Mouse (Mus musculus) hindbrain, embryonic 16.5 days (tissue): ENCODE measurements around the gene Tmcc1. TPM values are rescaled to one million over a fixed set of nuclear protein-coding genes. Genes with fewer than 3 reads are reported as not detected.
"Not testable (repeated sequence)": the region's sequence is repeated elsewhere in the genome, so short reads cannot be mapped to it uniquely, and the experiment has no call there.

Experiments used
- ATAC-seq: fragments of 200-750 bp; cut with Nextera tagmentation; 2 replicates; pipeline ENCODE4 v1.8.0; 2017; ENCODE audit warnings: moderate TSS enrichment, moderate library complexity
- H3K27ac ChIP-seq: fragments of 300-500 bp; sonication (generic); 2 replicates; pipeline ENCODE4 v1.5.1; 2014; ENCODE audit warnings: low read depth, mild to moderate bottlenecking, control low read depth, low read length, moderate library complexity
- H3K27me3 ChIP-seq: fragments of 300-500 bp; sonication (generic); replicated peaks from 2 replicates; pipeline ENCODE4 v1.6.1; 2014; ENCODE audit warnings: low read length; ENCODE audit not compliant: control insufficient read depth, insufficient read depth
- H3K36me3 ChIP-seq: fragments of 300-500 bp; sonication (generic); 2 replicates; pipeline ENCODE4 v1.6.1; 2014; ENCODE audit warnings: mild to moderate bottlenecking, low read length, moderate library complexity, mixed read lengths; ENCODE audit not compliant: control insufficient read depth, insufficient read depth
- H3K4me1 ChIP-seq: fragments of 300-500 bp; sonication (generic); 2 replicates; pipeline ENCODE4 v1.6.1; 2014; ENCODE audit warnings: low read depth, low read length; ENCODE audit not compliant: control insufficient read depth, insufficient read depth
- H3K4me2 ChIP-seq: fragments of 300-500 bp; sonication (generic); 2 replicates; pipeline ENCODE4 v1.6.1; 2014; ENCODE audit warnings: mild to moderate bottlenecking, low read length, control low read depth, moderate library complexity
- H3K4me3 ChIP-seq: fragments of 300-500 bp; sonication (generic); 2 replicates; pipeline ENCODE4 v1.5.1; 2014; ENCODE audit warnings: mild to moderate bottlenecking, low read length, control low read depth, moderate library complexity
- H3K9ac ChIP-seq: fragments of 300-500 bp; sonication (generic); 2 replicates; pipeline ENCODE4 v1.6.1; 2014; ENCODE audit warnings: low read depth, mild to moderate bottlenecking, control low read depth, low read length, moderate library complexity
- H3K9me3 ChIP-seq: fragments of 300-500 bp; sonication (generic); 2 replicates; pipeline ENCODE4 v1.6.1; 2014; ENCODE audit warnings: mild to moderate bottlenecking, low read length, moderate library complexity; ENCODE audit not compliant: control insufficient read depth
- WGBS: fragments of 180-500 bp; shearing (Covaris S2); extraction: QIAGEN DNeasy Blood & Tissue Kit; methylation state at CpG from one replicate; pipeline ENCODE4 v1.1.7; 2014; 5-methylcytosine and 5-hydroxymethylcytosine counted together
- polyA plus RNA-seq: library from polyadenylated mRNA; unstranded; fragments of >200 nt; fragmentation: Nextera tagmentation; extraction: Ambion mirVana; gene quantifications from 2 replicates; pipeline ENCODE4 v1.2.1, GENCODE M21; 2015

The Tmcc1 gene
- polyA plus RNA-seq, 1 experiment from 2014 or later: 23.4 TPM

DNA sequence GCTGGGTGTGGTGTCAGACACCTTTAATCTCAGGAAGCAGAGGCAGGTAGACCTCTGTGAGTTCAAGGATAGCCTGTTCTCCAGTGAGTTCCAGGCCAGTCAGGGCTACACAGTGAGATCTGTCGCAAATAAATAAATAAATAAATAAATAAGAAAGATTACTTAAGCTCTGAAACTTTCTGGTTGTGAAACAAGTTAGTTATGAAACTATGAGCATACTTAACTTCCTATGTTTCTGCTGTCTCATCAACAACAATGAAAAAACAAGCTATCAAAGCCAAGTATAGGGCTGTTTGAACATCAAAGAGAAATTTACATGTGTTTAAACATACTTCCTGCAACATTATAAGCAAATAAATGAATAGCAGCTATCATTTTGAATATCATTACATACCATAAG lies 61.5 kb downstream of the Tmcc1 start:
- no peaks in the 10 kb centered on the region for H3K4me1 ChIP-seq
- 85% methylated on average over 1 of the region's 1 CpGs for WGBS
- no peak overlapping the region for H3K4me3 ChIP-seq
- no peaks in the 10 kb centered on the region for H3K27me3 ChIP-seq
- no peak overlapping the region for H3K27ac ChIP-seq
- H3K9ac ChIP-seq: no peak overlapping the region
- no peaks in the 10 kb centered on the region for H3K36me3 ChIP-seq
- H3K4me2 ChIP-seq: no peak overlapping the region
- ATAC-seq: no peak
- no peaks in the 10 kb centered on the region for H3K9me3 ChIP-seq

DNA sequence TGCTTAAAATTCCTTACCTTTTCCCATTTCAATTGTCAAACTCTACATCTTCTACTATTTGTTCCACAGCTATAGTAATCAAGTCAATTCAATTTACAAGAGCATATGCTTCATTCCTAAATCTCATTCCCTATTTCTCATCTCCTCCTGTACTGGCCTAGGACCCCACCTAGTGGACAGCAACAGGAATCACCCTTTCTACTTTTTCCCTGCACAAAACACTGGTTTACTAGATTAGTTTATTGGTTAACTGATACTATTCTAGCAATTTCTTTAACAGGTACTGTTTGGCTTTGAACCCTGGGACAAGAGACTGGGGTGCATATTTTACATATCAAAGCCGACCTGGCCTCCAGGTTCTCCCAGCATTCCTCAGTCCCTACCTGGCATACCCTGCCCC lies 64.6 kb downstream of the Tmcc1 start:
- no peaks in the 10 kb centered on the region for H3K36me3 ChIP-seq
- 0% methylated on average over 1 of the region's 1 CpGs for WGBS

GRCm38 (mm10) chr6:116127918-116128443 lies 65.3 kb downstream of the Tmcc1 start:
- no peaks in the 10 kb centered on the region for H3K9me3 ChIP-seq
- no peak overlapping the region for H3K9ac ChIP-seq
- H3K4me2 ChIP-seq: no peak overlapping the region
- no peak overlapping the region for H3K4me3 ChIP-seq
- no peak for ATAC-seq
- no peaks in the 10 kb centered on the region for H3K27me3 ChIP-seq
- H3K27ac ChIP-seq: no peak overlapping the region
- H3K36me3 ChIP-seq: no peaks in the 10 kb centered on the region
- no peaks in the 10 kb centered on the region for H3K4me1 ChIP-seq

More for the DNA sequence above, 64.6 kb downstream of the Tmcc1 start:
- Histone ChIP-seq H3K4me3 (no peak overlapping the region), H3K27me3 (no peaks in the 10 kb centered on the region), H3K4me2 (no peak overlapping the region), H3K9ac (no peak overlapping the region), H3K4me1 (no peaks in the 10 kb centered on the region), H3K27ac (no peak overlapping the region), H3K9me3 (no peaks in the 10 kb centered on the region)
- ATAC-seq: no peak

GRCm38 (mm10) chr6:116126577-116126976 lies 66.7 kb downstream of the Tmcc1 start:
- no peaks in the 10 kb centered on the region for H3K36me3 ChIP-seq
- no peak for ATAC-seq
- no peak overlapping the region for H3K27ac ChIP-seq
- no peak overlapping the region for H3K4me3 ChIP-seq
- no peaks in the 10 kb centered on the region for H3K27me3 ChIP-seq
- H3K4me1 ChIP-seq: no peaks in the 10 kb centered on the region
- H3K9ac ChIP-seq: no peak overlapping the region
- H3K4me2 ChIP-seq: no peak overlapping the region
- H3K9me3 ChIP-seq: no peaks in the 10 kb centered on the region

GRCm38 (mm10) chr6:116122881-116123280 lies 70.4 kb downstream of the Tmcc1 start:
- Histone ChIP-seq H3K9ac (no peak overlapping the region), H3K4me2 (no peak overlapping the region), H3K27ac (no peak overlapping the region), H3K36me3 (no peaks in the 10 kb centered on the region), H3K27me3 (no peaks in the 10 kb centered on the region), H3K4me1 (no peaks in the 10 kb centered on the region), H3K4me3 (no peak overlapping the region), H3K9me3 (no peaks in the 10 kb centered on the region)
- ATAC-seq: no peak
- WGBS: 78% methylated on average over 1 of the region's 1 CpGs

GRCm38 (mm10) chr6:116119669-116120068 lies 73.6 kb downstream of the Tmcc1 start:
- ATAC-seq: no peak
- H3K4me1 ChIP-seq: no peaks in the 10 kb centered on the region
- WGBS: 58% methylated on average over 4 of the region's 4 CpGs

DNA sequence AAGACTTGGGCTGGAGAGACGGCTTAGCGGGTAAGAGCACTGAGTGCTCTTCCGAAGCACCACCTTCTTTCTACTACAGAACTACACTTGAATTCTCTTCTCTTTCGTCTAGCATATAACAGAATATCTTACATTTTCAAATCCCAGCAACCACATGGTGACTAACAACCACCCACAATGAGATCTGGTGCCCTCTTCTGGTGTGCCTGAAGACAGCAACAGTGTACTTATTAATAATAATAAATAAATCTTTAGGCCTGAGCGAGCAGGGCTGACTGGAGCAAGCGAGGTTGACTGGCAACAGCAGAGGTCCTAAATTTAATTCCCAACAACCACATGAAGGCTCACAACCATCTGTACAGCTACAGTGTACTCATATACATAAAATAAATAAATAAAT lies 76.7 kb downstream of the Tmcc1 start:
- not testable (repeated sequence) for H3K27me3 ChIP-seq, H3K9me3 ChIP-seq, H3K9ac ChIP-seq, H3K27ac ChIP-seq, H3K4me1 ChIP-seq, H3K36me3 ChIP-seq, H3K4me2 ChIP-seq, ATAC-seq, H3K4me3 ChIP-seq
- WGBS: 92% methylated on average over 6 of the region's 6 CpGs

More at GRCm38 (mm10) chr6:116119669-116120068, 73.6 kb downstream of the Tmcc1 start:
- Histone ChIP-seq H3K27me3 (no peaks in the 10 kb centered on the region), H3K4me3 (no peak overlapping the region), H3K4me2 (no peak overlapping the region), H3K27ac (no peak overlapping the region), H3K36me3 (no peaks in the 10 kb centered on the region), H3K9ac (no peak overlapping the region), H3K9me3 (no peaks in the 10 kb centered on the region)

- Histone ChIP-seq H3K27ac (no peak overlapping the region), H3K4me2 (no peak overlapping the region), H3K4me1 (peaks cover 5% of the 10 kb centered on the region), H3K36me3 (no peaks in the 10 kb centered on the region), H3K9ac (no peak overlapping the region), H3K27me3 (no peaks in the 10 kb centered on the region), H3K4me3 (no peak overlapping the region), H3K9me3 (no peaks in the 10 kb centered on the region)
- ATAC-seq: no peak
- WGBS: 79% methylated on average over 4 of the region's 4 CpGs
Measured at GRCm38 (mm10) chr6:116110588-116110987, 82.7 kb downstream of the Tmcc1 start.

- no peaks in the 10 kb centered on the region for H3K36me3 ChIP-seq
- peak; percentile 97 for ATAC-seq
- WGBS: under 1% methylated on average over 29 of the region's 29 CpGs
- peak overlapping the region; percentile 79 for H3K4me3 ChIP-seq
- H3K27ac ChIP-seq: peak overlapping the region; percentile 94
- peak overlapping the region; percentile 91 for H3K4me2 ChIP-seq
- peak overlapping the region; percentile 85 for H3K9ac ChIP-seq
- no peaks in the 10 kb centered on the region for H3K9me3 ChIP-seq
- peaks cover 11% of the 10 kb centered on the region for H3K4me1 ChIP-seq
- H3K27me3 ChIP-seq: no peaks in the 10 kb centered on the region
Measured at GRCm38 (mm10) chr6:116107471-116108358, 85.6 kb downstream of the Tmcc1 start.
